Mouse (Mus musculus): ENCODE results near the gene Ephb3. TPM values are rescaled to one million over a fixed set of nuclear protein-coding genes. Genes with fewer than 3 reads are reported as not detected.

The Ephb3 gene
- total RNA-seq, 2 experiments from 2014 or later, result 6.8 to 8.3 TPM

GRCm38 (mm10) chr16:21205093-21205886, 735 bp downstream of the Ephb3 start:
- DNase-seq, result peak in 1 of 2 experiments; percentile 29

DNA sequence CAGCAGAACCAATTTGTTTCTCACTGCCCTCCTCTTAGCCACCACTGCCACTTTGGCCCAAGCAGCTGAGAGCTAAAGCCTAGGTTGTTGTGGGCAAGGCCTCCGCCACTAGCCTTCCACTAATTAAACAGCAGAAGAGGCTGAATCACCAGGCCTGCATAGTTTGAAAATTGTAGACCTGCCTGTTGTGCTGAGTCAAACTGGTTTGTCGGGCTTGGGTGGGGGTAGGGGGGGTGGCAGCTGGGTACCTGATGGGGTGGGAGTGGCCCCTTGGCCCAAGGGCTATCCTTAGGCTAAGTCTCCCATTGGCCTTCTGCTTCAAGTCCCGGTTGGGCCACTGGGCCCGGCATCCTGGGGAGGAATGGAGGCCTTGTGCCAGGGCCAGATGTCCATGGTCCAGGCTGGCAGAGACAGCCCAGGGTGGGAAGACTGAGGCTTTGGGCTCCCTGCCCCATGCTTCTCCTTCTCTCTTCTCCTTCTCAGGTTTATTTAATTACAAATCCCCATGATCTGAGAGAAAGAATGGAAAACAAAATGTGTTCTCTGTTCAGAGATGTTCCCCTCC, 3.5 kb downstream of the Ephb3 start:
- no peak for DNase-seq

DNA sequence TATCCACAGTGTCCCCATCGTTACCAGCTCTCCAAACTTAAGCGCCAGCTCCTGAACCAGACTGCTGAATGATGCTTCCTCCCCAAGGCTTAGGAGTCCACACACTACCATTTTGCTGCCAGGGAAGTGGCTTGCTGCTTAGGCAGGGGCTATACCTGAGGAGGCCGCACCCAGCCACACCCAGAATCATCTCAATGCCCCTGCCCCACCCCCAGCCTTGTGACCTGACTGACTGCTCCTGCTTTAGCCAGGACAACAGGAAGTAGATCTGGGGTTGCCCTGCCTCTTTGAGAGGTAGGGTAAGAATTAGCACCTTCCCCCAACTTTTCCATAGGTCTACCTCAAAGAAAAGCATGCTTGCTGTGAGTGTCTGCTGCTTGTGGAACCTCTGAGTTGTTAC, 4.7 kb downstream of the Ephb3 start:
- no peak for DNase-seq

DNA sequence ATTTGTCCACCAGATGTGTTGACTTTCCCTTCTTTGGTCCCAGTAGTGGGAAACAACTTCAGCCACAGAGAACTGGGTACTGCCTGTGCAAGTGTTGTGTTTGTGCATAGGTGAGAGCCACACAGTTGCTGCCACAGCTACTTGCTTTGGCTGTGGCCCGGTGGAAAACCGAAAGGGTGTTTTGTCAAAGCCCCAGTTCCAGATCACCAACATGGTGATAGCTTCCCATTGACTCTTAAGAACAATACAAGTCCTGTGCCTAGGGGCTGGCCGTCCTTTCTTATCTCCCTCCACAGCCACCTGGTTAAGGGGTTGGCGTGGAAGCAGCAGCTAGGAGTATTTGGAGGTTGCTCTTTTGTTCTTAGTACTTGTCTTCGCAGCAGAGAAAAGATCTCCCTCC, 5.6 kb downstream of the Ephb3 start:
- DNase-seq, result no peak

DNA sequence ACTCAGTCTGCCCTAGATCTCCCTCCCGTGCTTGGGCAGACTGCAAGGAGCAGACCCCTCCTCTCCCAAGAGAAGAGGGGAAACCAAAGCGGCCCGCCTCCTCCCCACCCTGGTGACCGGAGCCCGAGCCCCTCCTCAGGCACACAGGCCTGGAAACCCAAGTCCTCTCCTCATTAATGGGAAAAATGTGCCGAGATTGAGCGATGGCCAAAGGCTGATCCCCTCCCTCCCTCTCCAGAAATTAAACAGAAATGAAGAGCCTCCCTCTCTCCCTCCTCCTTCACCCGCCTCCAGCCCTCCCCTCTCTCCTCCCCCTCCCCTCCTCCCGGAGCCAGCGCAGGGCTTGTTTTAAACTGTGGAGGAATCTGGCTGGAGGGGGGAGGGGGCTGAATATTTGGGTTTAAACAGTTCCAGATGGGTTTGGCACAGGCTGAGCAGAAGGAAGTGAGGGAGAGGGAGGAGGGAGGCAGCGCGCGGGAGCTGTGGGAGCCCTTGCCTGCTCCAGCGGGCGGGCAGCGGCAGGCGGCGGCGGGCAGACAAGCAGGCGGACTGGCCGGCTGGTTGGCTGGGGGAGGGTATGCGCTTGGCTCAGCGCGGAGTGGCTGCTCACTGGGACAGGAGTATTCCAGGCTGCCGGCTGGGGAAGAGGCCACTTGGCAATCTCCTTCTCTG, 6.2 kb downstream of the Ephb3 start:
- peak; percentile 82 to 89 for DNase-seq

- DNase-seq, result no peak
Observed at GRCm38 (mm10) chr16:21211501-21211900, 6.9 kb downstream of the Ephb3 start.

DNA sequence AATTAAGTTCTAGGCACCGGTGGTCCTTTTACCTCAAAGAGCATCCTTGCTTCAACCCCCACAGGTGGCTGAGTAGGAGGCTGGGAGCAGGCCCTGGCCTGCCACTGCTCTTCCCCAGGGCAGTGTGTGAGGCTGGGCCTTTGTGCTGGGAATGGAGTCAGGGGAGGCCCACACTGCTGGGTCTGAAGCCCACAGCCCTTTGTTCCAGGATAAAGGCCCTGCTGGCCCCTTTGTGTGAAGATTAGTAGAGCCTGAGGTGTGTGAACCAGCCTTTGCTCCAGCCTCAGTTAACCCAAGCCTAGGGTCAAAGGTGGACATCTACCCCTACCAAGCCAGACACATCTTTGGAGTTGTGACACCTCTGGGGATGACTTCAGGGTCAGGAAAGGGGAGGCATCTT, 7.8 kb downstream of the Ephb3 start:
- DNase-seq, result no peak

DNA sequence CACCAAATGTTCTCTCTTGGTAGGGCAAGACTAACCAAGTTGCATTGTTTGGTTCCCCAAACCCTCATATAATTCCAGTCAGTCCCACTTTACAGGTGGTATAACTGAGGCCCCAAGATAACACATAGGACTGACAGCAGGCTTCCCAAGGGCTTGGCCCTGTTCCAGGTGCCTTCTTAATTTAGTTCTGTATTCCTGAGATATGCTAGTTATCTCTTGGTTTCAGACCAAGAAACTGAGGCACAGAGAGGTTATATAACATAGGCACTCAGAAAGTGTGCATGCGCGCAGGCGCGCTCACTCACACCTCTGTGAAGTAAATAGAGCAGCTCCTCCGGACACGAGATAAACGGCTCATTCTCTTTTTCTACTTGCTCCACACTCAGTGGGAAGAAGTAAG, 9.4 kb downstream of the Ephb3 start:
- no peak for DNase-seq

DNA sequence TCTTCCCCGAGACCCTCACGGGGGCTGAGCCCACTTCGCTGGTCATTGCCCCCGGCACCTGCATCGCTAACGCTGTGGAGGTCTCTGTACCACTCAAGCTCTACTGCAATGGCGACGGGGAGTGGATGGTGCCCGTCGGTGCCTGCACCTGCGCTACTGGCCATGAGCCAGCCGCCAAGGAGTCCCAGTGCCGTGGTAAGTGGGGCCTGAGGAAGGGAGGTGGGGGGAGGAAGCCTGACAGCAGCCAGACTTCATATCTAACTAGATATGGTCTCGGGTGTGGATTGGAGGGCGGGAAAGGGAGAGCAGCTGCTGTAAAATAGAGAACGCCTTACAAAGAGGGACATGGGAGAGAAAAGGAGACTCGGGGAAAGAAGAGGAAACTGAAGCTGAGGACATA, 10.2 kb downstream of the Ephb3 start:
- no peak for DNase-seq

GRCm38 (mm10) chr16:21216047-21216446, 11.5 kb downstream of the Ephb3 start:
- no peak for DNase-seq

DNA sequence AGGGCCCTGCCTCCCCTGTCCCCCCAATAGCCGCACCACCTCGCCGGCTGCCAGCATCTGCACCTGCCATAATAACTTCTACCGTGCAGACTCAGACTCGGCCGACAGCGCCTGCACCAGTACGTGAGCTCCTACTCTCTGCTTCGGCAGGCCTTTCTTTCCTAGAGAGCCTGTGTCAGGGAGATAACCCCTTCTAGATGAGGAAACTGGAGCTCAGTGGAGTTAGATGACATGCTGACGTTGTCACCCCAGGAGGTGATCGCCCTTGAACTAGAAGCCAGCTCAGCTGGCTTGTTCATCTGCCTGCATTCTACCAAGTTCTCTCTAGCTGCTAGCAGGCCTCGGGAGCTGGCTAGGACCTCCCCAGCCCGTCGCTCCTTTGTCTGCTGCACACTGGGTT, 12.7 kb downstream of the Ephb3 start:
- DNase-seq, result no peak

GRCm38 (mm10) chr16:21219656-21220055, 15.1 kb downstream of the Ephb3 start:
- no peak for DNase-seq

DNA sequence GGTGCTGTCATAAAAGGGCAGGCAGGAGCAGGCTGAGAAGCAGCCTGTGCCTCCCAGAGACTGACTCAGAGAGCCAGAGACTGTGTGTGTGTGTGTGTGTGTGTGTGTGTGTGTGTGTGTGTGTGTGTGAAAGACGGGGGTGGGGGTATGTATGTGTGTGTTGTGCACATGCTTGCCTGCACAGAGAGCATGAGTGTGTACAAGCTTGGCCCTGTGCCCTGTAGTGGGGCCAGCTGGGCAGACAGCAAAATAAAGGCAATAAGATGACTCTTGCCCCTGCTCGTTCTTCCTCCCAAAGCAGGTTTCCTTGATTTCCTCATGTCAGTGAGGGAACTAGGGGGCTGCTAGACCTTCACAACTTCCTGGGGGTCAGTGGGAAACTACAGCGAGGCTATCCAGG, 18.5 kb downstream of the Ephb3 start:
- no peak for DNase-seq

GRCm38 (mm10) chr16:21224648-21225240, 20.2 kb downstream of the Ephb3 start:
- DNase-seq, result no peak

- no peak for DNase-seq
Observed at GRCm38 (mm10) chr16:21226629-21227028, 22.1 kb downstream of the Ephb3 start.

DNA sequence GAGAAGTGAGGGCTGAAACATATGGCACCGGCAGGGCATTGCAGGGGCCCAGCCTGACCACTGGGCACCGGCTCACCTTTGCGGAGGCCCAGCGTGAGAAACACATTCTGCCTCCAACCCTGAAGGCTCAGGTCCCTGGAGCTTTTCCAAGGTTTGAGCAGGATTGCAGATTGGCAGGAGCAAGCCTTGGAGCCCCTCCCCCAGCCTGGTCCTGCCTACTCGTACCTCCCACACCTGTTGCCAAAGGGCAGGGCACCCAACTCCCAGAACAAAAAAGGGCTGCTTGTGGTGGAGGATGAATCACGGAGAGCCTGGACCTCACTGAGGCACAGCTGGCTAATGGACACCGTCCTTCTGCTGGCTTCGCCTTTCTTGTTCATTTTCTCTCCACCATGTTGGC, 30.6 kb downstream of the Ephb3 start:
- no peak for DNase-seq

DNA sequence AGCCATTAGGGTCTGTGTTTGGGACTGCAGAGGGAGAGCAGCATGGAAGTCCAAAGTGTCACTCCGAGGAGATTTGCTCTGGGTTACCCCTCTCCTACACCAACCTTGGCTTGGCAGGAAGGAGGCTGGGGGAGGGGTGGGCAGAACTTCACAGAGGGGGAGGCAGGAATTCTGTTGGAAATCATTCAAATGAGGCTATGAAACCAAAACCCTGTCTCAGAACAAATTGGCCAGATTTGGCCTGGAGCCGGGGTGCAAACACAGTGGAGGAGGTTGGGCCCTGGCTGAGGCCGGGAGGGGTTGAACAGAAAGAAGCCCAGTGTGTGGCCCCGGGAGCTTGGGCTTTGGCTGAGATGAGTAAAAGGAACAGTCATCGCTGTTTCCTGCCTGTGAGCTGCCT, 34.2 kb downstream of the Ephb3 start:
- peak; percentile 18 to 26 for DNase-seq

DNA sequence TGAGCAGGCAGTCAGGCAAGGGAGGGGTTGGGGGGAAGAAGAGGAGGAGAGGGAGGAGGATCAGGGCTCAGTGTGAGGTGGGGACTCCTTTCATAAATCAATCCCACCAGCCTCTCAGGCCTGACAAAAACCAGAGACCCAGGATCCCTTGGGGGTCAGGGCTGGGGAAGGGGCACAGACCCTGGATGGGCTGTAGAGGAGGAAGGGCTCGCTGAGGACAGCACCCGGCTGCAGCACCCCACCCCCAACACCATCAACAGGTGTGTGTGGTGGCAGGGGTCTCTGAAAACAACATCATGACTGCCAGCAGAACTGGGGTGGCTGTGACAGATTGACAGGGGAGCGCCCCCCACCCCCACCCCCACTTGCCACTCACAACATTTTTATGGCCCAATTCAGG, 36.0 kb downstream of the Ephb3 start:
- DNase-seq, result no peak

DNA sequence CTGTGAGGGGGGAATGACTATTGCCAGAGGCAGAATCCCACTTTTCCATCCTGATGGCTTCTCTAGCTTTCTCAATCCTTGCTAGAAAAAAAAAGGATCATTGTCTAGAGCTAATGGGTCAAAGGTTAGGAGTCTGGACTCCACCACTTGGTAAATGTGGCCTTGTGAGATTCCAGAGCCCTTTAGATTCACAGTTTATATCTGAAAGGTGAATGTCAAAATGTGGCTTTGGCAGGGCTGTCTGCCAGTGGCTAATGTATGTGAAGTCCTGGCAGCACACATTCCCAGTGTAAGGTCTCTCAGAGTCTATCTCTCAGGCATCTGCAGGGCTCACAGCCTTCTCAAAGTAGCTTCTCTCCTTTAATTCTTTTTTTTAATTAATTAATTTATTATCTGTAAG, 36.5 kb downstream of the Ephb3 start:
- no peak for DNase-seq

DNA sequence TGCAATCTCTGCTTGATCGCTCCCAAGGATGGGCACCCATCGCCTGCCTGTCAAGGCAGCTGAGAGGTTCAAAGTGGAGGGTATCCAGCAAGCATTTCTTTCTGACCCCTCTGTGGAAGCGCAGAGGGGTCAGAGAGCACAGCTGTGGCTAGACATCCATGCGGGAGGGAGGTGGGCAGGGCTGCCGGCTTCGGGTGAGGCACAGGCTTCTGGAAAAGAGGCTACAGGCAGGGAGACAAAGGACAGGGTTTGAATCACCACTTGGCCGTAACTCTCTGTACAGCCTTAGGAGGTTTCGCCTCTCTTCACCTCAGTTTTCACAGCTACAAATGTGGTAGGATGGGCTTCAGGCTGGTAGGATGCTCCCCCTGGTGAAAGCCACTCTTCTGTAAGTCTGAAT, 38.4 kb downstream of the Ephb3 start:
- DNase-seq, result no peak

DNA sequence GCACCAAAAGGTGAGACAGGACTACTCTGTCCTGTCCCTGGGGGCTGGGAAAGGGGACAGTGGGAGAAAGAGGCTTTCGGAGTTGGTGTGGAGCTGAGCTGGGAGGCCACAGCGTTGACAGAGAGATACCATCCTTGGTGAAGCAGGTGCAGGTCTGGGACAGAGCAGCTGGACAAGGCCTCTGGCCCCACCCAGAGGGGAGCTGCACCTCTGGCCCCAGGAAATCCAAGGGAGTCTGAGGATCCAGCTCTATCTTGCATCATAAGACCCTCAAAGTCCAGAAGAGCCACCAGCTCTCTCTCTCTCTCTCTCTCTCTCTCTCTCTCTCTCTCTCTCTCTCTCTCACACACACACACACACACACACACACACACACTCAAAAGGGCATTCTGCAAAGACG, 40.2 kb downstream of the Ephb3 start:
- no peak for DNase-seq

DNA sequence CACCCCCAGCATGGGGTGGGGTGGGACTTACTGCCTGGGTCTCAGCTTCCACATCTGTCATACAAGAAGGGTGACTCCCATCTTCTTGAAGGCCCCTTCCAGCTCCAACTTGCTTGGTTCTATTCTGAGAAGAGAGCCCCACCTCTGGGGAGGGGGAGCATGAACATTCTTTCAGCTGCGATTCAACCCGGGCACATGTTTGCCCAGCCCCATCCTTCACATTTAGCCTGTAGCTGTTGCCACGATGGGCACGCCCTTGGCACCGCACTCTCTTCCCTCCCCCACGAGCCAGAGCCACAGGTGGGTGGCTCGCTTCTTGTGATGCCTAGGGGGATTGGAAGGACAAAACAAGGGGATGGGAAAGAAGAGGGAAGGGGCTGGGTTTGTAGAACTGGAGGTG, 40.8 kb downstream of the Ephb3 start:
- DNase-seq, result no peak

DNA sequence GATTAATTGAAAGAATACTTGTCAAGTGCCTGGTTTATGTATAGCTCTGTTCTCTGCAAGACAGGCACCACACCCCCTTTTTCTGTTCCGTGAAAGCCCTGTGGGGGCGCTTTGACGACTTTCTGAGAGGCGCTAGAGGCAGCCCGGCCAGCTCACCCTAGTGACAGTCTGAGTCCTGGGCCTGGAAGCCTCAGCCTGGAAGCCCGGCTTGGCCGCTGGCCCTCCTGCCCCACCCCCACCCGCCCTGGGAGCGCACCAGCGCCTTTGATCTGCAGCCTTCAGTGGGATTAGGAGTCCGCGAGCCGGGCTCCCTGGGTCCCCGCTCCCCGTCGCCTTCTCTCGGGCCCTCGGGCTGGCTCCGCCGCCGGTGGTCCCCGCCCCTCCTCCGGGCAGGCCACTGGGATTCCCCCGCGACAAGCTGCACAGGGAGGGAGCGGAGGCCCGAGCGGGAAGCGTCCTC, 41.4 kb downstream of the Ephb3 start:
- DNase-seq, result peak; percentile 90 to 91

Measured in heart, adult 18-20 months (tissue).